Mouse (Mus musculus): ENCODE measurements around the gene Kcnb1.

The Kcnb1 gene

DNA sequence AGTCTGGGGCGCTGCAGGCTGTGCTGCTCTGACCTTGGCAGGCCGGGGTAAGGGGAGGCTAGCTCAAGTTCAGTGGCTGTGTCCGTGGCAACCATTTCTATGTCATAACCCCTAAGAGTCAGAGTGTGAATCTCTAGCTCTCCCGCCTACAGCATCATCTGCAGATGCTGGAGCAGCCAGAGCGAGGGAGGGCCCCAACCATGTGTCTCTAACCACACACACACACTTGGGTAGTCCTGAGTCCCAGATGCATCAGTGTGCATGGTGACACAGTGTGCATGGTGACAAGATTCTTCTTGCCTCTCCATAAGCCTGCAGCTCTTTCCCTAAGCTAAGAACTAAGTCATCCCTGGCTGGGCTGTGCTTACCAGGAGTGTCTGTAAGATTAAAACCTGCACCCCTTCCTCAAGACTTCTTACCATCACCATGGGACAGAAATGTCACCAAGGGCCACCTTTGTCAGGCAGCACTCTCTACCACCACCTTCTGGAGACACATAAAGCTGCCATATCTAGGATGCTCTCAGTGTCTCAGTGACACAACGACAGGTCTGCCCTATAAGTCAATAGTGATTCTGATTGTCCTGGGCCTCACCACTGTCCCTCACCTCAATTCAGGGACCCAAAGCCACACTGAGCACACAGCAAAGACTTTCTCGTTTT, 13.7 kb upstream of the Kcnb1 start:
- no peak for DNase-seq

DNA sequence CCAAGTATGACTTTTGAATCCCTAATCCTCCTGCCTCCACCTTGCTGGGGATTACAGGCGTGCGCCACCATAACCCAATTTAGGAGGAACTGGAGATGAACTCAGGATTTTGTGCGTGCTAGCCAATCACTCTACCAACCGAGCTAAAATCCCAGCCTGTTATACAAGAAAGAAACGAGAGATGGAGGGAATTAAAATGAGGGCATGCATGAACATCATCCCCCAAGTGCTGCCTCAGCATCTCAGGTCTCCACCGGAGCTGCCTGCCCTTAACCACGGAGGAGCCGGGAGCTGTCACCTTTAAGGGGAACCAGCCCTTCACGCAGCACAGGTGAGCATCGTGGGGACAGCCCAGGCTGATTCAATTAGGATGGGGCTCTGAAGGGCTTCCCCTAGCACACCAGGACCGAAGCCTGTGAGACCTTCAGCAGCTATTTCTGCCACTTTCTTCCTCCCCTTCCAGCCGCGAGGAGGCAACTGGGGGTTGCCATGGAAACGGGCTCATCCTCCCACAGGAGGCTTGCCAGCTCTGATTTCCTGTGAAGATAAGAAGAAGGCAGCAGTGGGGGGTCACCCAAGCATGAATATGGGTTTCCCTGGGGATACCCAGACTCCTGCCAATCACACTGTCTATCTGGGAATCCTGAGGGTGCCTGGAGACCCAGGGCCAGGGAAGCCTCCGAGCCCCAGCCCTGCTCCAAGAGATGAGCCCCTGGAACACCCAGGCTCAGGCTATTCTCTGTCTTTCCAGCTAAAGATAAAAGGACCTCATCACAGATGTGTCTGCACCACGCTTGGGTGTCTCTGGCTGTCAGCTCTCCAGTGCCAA, 11.7 kb upstream of the Kcnb1 start:
- peak; percentile 78 for DNase-seq

DNA sequence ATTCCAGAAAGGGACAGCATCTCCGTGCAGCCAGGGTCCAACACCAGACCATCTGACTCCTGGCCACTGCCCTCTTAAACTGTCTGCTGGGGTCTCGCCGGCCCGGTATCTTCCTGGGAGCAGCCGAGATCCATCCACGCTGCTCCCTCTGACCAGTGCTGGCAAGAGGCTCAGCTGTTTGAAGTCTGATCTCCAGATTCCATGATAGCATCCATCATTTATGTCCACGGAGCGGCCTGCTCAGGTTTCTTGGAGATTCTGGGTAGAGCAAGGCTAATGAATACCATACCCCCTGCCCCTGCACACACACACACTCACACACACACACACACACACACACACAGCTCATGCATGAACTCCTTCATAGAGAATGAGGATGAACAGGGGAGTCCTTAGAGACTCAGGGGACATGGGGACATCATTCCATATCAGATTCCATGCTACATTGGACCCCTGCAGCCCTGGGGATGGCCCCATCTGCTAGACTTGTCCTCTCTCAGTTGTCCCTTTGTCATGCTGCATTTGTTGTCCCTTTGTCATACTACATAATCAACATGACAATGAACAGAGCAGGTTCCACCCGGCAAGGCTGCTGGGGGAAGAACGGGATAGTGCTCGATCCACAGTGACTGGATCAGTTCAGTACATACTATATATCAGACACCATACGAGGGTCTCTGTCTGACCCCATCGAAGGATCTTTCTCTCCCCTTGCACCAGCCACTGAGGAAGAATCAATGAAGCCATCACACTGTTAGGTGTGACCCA, 8.9 kb upstream of the Kcnb1 start:
- no peak for DNase-seq

DNA sequence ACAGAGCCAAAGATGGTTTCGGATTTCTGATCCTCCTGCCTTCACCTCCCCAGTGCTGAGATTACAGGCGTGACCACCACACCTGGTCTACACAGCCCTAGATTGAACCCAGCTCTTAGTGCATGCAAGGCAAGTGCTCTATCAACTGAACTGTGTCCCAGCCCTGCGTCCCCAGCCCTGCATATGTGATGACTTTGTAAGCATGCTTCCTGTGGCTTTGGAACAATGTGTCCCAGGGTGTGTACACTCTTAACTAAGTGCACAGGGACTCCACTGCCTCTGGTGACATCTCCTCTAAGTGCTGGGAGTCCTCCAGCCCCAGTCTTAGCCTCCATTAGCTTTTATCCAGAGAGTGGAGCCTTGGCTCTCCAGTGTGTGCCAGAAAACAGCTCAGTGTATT, 3.4 kb upstream of the Kcnb1 start:
- DNase-seq: no peak

DNA sequence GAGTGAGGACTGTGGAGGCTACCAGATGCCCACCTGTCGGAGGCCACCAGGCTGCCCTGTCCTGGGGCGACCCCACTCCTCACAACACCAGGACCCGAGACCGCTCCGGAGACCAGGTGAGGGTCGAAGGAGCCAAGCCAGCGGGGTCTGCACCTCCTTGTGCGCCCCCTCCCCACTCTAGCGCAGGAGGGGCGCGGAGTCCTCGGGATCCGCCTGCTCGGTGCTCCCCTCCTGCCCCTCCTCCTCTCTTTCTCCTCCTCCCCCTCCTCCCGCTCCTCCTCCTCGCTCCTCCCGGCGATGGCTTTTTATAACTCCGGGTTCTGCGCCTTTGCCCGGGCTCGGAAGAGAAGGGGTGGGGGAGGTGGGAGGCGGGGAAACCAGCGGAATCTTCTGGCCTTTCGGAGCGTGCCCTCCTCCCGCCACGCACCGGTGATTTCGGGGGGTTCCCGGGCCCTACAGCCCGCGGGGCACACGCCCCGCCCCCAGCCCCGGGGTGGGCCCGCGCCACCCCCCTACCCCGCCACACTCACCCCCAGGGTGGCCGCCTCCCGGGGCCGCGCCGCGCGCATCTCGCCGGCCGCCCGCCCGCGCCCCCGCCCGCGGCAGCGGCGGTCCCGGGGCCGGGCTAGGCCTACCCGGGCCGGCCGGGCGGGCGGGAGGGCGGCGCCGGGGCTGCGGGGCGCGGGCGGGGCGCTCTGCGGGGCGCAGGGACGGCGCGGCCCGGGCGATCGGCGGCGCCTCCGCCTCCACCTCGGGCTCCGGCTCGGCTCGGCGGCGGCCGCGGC, 472 bp downstream of the Kcnb1 start:
- DNase-seq: peak; percentile 49

DNA sequence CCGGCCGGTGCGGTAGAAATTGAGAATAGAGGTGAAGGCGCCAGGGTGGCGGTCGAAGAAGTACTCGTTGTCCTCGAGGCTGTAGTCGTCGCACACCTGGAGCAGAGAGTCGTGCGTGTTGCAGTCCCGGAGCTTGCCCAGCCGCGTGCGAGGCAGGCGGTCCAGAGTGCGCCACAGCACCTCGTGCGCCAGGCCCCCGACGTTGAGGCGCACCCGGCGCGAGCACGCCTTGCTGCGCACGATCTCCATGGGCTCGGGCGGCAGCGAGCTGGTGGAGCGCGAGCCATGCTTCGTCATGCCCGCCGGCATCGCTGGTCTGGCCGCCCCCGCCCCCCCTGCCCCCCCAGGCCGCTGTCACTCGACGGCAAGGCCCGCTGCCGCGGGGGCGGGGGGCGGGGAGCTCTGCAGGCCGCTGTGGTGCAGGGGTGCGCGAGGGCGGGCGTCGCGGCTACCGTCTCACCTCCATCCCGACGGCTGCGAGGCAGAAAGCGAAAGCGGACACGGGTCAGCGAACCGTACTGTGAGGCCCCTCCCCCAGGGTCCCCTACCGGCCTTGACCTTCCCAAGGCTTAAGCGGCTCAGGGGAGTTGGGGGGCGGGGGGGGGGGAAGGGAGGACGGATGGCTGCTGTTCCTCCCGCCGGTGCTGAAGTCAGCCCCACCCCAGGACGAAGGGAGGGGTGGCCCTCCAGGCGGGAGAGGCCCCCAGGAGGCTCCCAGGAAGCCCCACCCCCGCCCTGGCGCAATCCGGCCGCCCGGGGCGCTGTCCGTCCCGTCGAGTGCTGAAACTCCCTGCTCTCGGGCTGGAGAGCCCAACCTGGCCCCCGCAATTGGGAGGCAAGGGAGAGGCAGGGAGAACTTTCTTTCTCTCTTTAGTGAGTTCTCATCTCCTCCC, 1.4 kb downstream of the Kcnb1 start:
- peak; percentile 67 for DNase-seq

DNA sequence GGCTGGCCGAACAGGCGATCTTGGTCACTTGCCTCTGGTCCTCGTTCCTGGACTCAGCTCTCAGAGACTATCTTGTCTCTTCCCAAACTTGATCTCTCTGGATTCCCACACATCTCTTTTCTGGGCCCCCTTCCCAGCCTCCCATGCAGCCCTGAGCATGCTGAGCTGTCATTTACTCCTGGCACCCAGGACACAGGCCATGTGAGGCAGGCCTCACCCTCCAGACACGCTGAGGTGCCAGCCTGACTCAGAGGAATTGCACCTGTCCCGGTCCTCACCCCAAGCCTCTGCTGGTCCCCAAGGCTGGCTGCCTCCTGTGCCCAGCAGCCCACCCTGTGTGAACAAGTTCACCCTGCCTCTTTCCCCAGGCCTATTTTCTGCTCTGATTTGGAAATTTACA, 2.8 kb downstream of the Kcnb1 start:
- DNase-seq: no peak

DNA sequence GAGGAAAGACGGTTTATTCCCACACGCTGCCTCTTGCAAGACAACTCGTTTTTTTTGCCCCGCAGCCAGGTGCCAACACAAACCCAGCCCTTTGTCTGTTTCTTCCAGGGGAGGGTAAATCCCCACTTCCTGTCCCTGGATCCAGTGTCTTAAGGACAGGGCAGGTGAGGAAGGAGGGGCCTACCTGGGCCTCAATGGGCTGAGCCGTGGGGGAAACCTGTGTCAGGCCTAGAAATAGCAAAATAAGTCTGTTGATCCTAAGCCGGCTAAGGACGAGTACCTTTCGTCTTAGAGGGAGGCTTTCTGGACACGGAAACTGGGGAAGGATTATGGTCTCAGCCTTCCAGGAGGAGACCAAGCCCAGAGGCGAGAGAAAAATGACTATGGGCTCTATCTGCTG, 3.4 kb downstream of the Kcnb1 start:
- no peak for DNase-seq

DNA sequence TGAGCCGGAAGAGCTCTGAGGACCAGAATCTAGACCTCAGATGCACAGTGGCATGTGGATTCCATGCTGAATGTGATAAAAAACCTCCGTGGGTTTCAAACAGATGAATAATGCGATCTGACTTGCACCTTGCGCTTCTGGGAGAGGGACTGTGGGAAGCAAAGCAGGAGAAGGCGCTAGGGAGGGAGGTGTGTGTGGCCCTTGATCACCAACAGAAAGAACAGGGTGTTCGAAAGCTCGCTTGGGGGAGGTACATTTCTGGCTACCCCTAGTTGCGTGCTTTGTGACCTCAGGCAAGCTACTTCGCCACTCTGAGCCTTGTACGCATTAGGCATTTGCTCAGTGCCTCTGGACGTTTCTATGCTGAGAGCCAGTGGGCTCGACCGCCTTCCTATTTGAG, 4.0 kb downstream of the Kcnb1 start:
- no peak for DNase-seq

DNA sequence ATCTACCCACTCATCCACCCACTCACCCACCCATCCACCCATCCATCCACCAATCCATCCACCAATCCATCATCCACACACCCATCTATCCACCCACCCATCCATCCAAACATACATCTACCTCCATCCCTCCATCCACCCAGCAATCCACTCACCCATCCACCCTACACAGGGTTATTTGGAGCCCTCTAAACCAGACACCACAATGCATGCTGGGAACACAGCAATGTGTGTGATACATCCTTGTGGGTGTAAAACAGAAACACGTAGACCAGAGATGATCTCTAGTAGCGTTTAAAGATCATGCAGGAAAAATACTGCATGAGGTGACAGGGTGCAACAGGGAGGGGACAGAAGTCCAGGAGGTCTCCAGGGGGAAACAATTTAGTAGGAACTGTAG, 4.5 kb downstream of the Kcnb1 start:
- no peak for DNase-seq

DNA sequence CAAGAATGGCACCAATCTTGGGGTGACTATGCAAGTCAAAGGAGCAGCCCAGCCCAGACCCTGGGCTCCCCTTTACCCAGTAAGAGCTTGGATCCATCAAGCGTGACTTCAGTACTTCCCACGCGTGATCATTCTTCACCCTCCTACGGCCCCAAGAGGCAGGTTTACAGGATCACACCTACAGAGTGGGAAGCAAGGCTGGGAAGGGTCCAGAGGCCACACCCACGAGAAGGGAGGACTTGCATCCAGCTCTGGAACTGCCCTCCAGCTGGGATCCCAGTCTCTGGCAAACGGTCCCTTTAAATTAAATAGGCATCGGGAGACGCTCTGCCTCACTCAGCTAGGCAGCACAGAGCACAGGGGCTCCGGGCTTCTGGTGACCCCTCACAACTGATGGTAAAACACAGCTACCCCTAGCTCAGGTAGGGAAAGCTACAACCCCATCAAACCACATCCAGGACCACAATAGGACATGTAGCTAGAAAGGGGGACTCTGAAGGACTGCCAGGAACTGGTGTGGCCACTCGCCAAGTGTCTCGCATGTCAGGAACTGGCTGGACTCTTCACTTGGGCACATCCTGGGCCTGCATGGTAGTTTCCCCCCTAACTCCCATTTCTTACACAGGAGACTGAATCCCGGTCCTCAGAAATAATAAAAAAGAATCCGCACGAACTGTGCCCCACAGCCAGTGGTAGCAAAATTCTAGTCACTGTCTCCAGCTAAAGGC, 8.1 kb downstream of the Kcnb1 start:
- no peak for DNase-seq

DNA sequence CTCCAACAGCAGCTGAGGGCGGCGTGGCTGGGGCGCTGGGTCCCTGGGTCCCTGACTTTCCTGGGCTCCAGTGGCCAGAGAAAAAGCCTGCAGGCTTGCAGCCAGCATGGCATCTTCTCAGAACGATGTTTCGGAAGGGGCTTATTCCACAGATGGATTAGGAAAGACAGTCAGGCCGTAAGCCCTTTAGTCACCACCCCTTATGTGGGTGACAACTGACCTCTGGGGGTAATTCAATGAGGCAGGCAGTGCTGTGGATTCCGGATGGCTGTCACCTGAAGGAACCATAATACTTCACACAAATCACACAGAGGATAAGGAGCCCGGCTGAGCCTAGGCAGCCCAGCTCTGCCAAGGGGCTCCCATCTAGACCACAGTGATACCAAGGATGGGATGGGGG, 8.9 kb downstream of the Kcnb1 start:
- DNase-seq: no peak

DNA sequence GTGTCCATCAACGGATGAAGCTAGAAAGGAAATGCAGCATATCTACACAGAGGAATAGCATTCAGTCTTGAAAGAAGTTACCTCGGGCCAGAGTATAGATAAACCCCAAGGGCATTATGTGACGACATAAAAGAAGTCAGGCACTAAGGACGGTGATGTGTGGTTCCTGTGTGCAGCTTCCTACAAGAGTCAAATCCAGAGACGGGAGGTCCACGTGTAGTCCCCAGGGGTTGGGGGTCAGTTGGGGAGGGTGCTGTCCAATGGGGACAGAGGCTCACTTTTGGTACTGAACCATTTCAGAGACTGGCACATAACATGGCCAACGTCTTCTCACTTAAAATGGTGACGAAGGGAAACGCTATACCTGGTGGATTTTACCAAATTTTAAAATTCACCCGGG, 10.7 kb downstream of the Kcnb1 start:
- no peak for DNase-seq

DNA sequence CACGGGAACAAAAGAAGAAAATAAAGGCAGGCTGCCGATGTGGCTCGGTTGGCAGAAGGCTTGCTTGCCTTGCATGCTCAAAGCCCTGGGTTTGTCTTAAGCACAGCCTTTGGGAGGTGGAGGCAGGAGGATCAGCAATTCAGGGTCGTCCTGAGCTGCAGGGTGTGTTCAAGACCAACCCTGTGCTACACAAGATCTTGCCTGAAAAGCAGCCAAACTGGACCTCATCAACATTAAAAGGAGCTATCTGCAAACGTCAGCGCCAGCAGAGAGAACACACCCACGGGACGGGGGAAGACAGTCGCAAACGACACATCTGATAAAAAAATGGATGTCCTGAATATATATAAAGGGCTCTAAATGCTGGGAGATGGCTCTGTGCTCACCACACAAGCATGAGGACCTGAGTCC, 12.7 kb downstream of the Kcnb1 start:
- DNase-seq: no peak

DNA sequence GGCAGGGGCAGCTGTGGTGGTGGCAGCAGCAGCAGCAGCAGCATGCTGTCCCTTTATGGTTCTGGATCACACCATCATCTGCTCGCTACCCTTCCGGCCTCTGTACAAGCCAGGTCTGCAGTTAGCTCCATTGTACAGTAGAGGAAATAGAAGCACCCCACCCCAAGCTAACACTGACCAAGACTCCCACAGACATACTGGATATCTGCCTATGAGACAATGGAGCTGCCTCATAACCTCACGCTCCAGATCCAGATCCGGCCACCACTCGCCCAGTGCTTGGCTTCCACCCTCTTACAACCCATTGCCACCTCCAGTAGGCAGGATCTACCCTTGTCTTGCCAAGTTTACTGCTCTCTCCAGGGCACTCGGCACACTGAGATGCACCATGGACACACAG, 14.7 kb downstream of the Kcnb1 start:
- no peak for DNase-seq

DNA sequence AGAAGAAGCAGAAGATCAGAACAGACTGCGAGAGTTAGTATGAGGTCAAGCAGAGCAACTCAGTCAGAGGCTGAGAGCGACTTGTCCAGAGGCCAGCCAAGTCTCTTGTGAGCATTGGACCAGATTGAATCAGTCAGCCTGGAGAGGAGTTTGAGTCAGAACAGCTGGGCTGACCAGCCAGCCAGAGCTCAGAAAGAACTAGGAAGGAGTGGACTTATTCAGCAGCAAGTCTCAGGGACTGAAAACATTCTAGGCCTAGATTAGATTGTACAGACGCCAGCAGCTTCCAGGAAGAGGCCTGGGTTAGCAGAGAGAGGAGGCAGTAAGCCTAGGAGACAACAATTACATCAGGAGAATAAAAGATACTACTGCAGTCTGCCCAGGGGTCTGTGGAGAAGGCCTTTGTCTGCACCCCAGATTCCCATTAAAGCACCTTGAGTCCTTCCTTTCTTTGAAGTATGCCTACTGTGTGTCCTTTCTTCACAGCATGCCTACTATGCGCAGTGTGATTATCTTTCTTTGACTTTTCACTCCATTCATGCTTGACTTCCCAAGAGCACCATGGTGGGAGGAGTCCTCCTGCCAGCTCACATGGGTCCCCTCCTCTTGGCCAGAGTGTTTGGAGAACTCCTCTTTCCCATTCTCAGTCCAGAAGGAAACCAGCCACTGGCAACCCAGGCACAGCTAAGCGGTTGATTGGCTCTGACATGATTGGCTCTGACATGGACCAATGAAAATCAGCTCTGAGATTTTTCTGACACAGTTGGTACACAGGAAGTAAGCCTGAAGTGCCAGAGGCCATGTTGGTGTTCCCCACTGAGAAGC, 16.7 kb downstream of the Kcnb1 start:
- DNase-seq: no peak

DNA sequence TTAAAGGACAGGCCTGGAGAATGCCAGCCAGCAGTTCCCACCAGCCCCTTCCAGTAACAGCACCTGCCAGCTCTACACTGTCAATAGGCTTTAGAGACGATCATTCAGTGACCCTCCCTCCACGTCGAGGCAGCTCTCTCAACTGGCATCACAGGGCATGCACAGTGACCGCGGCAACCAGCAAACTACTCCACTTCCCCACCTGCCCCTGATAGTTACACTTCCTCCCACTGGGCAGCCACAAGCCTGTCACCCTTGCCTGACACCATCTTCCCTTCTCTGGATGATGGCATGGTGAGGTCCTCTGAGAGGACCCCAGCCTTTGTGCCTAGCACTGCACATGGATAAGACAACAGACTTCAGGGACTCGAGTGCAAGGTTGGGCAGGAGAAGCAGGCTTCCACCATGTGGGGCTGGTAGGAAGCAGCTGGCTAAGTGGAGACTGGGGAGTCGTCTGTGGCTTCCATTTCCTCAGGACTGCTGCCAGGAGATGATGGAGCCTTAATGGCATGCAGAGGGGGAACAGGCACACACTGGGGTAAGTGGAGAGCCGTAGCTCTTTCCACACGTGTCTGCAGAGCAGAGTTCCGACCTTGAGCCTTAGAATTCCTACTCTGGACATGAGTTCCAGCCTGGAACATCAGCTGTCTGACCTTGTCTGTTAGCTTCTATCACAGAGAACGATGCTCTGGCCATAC, 22.3 kb downstream of the Kcnb1 start:
- no peak for DNase-seq

DNA sequence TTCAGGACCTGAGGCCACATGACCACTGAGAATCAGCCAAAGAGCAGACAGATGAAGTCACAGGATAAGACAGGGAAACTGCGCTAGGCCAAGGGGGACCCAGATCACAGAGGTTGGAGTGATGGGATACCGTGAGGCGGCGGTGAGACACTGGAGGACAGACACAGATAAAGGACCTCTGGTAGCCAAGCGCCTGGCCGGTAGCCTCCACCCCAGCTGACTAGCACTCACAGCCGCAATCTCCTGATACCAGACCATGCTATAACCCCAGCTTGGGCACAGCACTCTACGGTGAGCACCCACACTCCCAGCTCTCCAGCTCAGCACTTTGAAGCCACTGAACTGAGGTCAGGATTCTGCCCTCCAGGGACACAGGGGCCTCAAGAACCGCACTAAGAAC, 26.4 kb downstream of the Kcnb1 start:
- DNase-seq: no peak

DNA sequence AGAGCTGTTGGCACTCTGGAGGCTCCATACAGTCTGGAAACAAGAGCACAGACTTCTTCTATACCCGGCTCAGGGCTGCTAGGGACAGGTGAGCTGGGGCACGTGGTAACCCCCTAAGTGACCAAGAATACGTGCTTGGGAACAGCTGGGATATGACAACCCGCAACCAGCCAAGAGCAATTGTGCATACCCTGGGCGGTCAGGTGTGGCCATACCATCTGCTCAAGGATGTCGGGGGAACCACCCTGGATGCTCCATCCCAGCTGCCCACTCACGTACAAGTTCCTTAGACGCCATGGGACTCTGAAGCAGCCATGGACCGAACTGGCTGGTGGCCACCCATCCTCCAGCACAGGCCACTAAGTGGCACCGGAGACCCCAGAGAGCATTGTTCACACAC, 26.8 kb downstream of the Kcnb1 start:
- no peak for DNase-seq

DNA sequence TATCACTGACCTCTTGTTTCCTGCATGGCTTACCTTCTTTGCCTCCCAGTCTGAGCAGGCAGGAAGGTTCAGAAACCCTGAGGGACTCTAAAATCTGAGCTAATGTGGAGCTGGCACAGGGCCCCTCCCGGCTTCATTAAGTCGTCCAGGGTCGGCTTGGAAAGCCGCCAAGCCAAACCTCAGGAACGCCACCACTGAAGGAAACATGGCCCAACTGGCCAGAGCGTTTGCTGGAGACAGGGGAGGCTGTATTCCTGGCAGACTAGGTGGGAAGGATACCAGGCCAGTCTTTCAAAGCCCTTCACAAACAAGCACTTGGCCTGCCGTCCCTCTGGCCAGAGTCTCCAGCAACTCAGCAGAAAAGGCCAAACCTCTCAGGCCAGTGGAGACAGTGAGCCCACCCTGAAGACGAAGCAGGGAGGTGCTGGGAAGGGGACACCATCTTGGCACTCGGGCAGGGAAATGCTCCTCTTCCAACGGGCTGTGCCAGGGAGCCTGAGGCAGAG, 27.4 kb downstream of the Kcnb1 start:
- peak; percentile 44 for DNase-seq

All from right cerebral cortex, postnatal 4 days (tissue).